Mouse (Mus musculus) lung, embryonic 16.5 days (tissue): Measurements from ENCODE around the gene Midn. TPM values are rescaled to one million over a fixed set of nuclear protein-coding genes. Genes with fewer than 3 reads are reported as not detected.

ENCODE experiments used
- ATAC-seq: fragments of 200-750 bp; cut with Nextera tagmentation; 2 replicates; pipeline ENCODE4 v1.8.0; 2017; ENCODE audit warnings: low read depth, mild to moderate bottlenecking, moderate library complexity
- H3K27ac ChIP-seq: fragments of 300-500 bp; sonication (generic); 2 replicates; pipeline ENCODE4 v1.5.1; 2014; ENCODE audit warnings: mild to moderate bottlenecking, control low read depth, low read length
- H3K27me3 ChIP-seq: fragments of 300-500 bp; sonication (generic); 2 replicates; pipeline ENCODE4 v1.6.1; 2014; ENCODE audit warnings: low read depth, low read length, mixed read lengths; ENCODE audit not compliant: control insufficient read depth, insufficient read depth
- H3K36me3 ChIP-seq: fragments of 300-500 bp; sonication (generic); 2 replicates; pipeline ENCODE4 v1.6.1; 2014; ENCODE audit warnings: low read length; ENCODE audit not compliant: control insufficient read depth, insufficient read depth
- H3K4me1 ChIP-seq: fragments of 300-500 bp; sonication (generic); replicated peaks from 2 replicates; pipeline ENCODE4 v1.6.1; 2014; ENCODE audit warnings: low read length, mixed read lengths; ENCODE audit not compliant: control insufficient read depth, insufficient read depth
- H3K4me2 ChIP-seq: fragments of 300-500 bp; sonication (generic); 2 replicates; pipeline ENCODE4 v1.6.1; 2014; ENCODE audit warnings: low read depth, low read length, control low read depth
- H3K4me3 ChIP-seq: fragments of 300-500 bp; sonication (generic); 2 replicates; pipeline ENCODE4 v1.5.1; 2014; ENCODE audit warnings: mild to moderate bottlenecking, low read length, control low read depth
- H3K9ac ChIP-seq: fragments of 300-500 bp; sonication (generic); 2 replicates; pipeline ENCODE4 v1.6.1; 2014; ENCODE audit warnings: low read length, control low read depth
- H3K9me3 ChIP-seq: fragments of 300-500 bp; sonication (generic); 2 replicates; pipeline ENCODE4 v1.6.1; 2016; ENCODE audit warnings: low read length; ENCODE audit not compliant: control insufficient read depth
- WGBS: fragments of 180-500 bp; shearing (Covaris S2); extraction: QIAGEN DNeasy Blood & Tissue Kit; methylation state at CpG from one replicate; pipeline ENCODE4 v1.1.7; 2014; 5-methylcytosine and 5-hydroxymethylcytosine counted together
- polyA plus RNA-seq: library from polyadenylated mRNA; unstranded; fragments of >200 nt; fragmentation: Nextera tagmentation; extraction: Ambion mirVana; gene quantifications from 2 replicates; pipeline ENCODE4 v1.2.1, GENCODE M21; 2015

The Midn gene
- 11.8 and 12.9 TPM in 2 replicates for polyA plus RNA-seq

- H3K4me1 ChIP-seq: peaks cover 39% of the 10 kb centered on the region
- peak within 1 kb of the TSS; percentile 88 for H3K4me3 ChIP-seq
- H3K36me3 ChIP-seq: peaks cover 24% of the 10 kb centered on the region
- H3K9me3 ChIP-seq: no peaks in the 10 kb centered on the region
- H3K27ac ChIP-seq: peak within 1 kb of the TSS; percentile 100
- under 1% methylated on average over 28 of the region's 42 CpGs for WGBS
- H3K4me2 ChIP-seq: peak within 1 kb of the TSS; percentile 61
- peak; percentile 52 for ATAC-seq
- H3K9ac ChIP-seq: peak within 1 kb of the TSS; percentile 92
- no peaks in the 10 kb centered on the region for H3K27me3 ChIP-seq
Measured at GRCm38 (mm10) chr10:80147719-80148601, at the start of gene Midn. Midn (plus strand) TSS chr10:80148272.

DNA sequence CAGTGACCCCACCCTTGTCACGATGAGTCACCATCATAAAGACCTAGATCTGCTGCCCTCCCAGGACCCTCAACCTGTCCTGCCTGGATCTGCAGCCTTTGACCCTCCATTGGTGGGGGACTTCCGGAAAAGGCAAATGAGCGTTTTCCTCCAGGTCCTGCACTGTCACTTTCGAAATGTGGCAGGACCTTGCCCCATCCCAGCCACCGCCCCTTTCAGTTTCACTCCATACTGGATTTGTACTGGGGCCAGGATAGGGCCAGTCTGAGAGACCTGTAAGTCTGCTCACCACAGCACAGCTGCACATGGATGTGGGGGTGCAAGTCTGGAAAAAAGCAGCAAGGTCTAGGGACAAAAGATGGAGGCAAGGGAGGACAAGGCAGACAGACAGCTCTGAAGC lies 49.4 kb upstream of the Midn start:
- Histone ChIP-seq H3K27me3 (no peaks in the 10 kb centered on the region), H3K4me2 (no peak overlapping the region), H3K27ac (peak overlapping the region; percentile 89), H3K9ac (no peak overlapping the region), H3K36me3 (no peaks in the 10 kb centered on the region), H3K4me1 (peaks cover 50% of the 10 kb centered on the region), H3K4me3 (no peak overlapping the region), H3K9me3 (no peaks in the 10 kb centered on the region)
- ATAC-seq: no peak
- 83% methylated on average over 5 of the region's 5 CpGs for WGBS

DNA sequence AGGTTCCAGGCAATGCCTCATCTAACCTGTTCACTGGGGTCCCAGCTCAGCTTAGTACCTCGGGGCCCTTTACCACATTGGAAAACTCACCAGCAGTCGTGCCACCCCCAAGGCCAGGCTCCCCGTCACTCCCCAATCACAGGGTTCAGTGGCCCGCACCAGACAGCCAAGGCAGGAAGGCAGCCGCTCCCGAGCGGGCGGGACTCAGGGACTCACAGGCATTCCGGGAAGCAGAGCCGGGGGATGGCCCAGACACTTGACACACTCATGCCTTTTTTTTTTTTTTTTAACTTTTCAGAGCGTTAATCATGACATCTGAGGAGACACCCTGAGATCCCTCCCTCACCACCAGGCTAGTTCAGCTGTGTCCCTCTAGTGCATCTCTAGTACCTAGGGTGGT lies 47.1 kb upstream of the Midn start:
- no peak overlapping the region for H3K27ac ChIP-seq
- peak overlapping the region; percentile 91 for H3K4me3 ChIP-seq
- ATAC-seq: no peak
- H3K27me3 ChIP-seq: no peaks in the 10 kb centered on the region
- no peaks in the 10 kb centered on the region for H3K9me3 ChIP-seq
- 28% methylated on average over 11 of the region's 11 CpGs for WGBS
- peaks cover 49% of the 10 kb centered on the region for H3K4me1 ChIP-seq
- H3K36me3 ChIP-seq: no peaks in the 10 kb centered on the region
- peak overlapping the region; percentile 95 for H3K9ac ChIP-seq
- peak overlapping the region; percentile 75 for H3K4me2 ChIP-seq

DNA sequence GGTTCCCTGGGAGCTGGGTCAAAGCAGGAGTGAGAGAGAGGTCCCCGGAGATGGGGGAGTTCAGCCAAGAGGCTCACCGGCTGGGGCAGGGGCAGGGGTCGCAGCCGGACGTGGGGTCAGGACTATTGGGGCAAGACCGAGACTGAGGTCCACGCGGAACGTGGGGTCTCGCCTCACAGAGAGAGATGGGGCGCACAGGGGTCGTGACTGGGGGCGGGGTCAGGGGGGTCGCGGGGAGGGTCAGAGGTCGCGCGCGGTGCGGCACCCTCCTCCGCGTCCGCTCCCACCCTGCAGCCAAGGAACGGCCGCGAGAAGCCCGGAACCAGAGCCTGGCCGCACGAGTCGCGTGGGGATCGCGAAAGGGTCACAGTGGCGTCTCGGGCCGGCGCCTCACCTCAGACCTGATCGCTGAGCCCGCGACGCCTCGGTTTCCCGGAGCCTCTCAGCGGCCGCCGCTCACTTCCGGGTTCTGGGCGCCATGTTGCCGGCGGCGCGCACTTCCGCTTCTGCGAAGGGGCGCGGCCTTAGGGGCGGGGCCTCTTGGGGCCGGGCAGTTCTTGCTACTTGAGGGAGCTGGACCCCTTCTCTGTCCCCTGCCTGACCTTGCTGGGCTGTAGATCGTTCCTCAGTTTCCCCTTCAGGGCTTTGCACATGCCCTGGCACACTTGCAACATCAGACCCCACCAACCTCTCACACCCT lies 45.7 kb upstream of the Midn start:
- under 1% methylated on average over 56 of the region's 59 CpGs for WGBS
- no peaks in the 10 kb centered on the region for H3K9me3 ChIP-seq
- peak; percentile 84 for ATAC-seq

DNA sequence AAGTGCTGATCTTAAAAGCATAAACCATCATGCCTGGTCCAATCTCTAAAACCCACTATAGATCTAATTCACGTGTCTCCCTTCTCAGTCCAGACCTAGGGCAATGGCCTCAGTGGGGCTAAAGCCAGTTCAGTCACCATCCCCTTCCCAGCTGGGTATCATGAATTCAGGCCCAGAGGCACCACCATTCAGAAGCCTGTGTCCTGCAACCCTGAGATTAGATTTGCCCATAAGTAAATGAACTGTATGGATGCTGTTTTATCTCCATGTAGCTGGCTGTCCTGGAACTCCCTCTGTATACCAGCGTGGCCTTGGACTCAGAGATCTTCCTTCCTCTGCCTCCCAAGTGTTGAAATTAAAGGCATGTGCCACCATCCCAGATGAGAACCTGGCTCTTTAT lies 45.0 kb upstream of the Midn start:
- Histone ChIP-seq H3K4me2 (peak overlapping the region; percentile 75; the same call in 1 of the 2 replicates), H3K27ac (peak overlapping the region; percentile 67; the same call in 1 of the 2 replicates), H3K4me1 (peaks cover 34% of the 10 kb centered on the region), H3K4me3 (peak overlapping the region; percentile 91; the same call in 1 of the 2 replicates), H3K9ac (peak overlapping the region; percentile 95; the same call in 1 of the 2 replicates), H3K9me3 (no peaks in the 10 kb centered on the region), H3K36me3 (no peaks in the 10 kb centered on the region), H3K27me3 (no peaks in the 10 kb centered on the region)
- whole genome bisulfite sequencing: 72% methylated on average over 2 of the region's 2 CpGs
- ATAC-seq: no peak

More for the DNA sequence above, 45.7 kb upstream of the Midn start:
- peak overlapping the region; percentile 91 for H3K4me3 ChIP-seq
- peak overlapping the region; percentile 67 for H3K27ac ChIP-seq
- H3K36me3 ChIP-seq: no peaks in the 10 kb centered on the region
- H3K27me3 ChIP-seq: no peaks in the 10 kb centered on the region
- H3K4me1 ChIP-seq: peaks cover 41% of the 10 kb centered on the region
- peak overlapping the region; percentile 95 for H3K9ac ChIP-seq
- H3K4me2 ChIP-seq: peak overlapping the region; percentile 75

GRCm38 (mm10) chr10:80104181-80104580 lies 43.9 kb upstream of the Midn start:
- 76% methylated on average over 3 of the region's 3 CpGs for WGBS
- Histone ChIP-seq H3K4me2 (no peak overlapping the region), H3K36me3 (no peaks in the 10 kb centered on the region), H3K9ac (no peak overlapping the region), H3K4me3 (no peak overlapping the region), H3K27ac (no peak overlapping the region), H3K27me3 (no peaks in the 10 kb centered on the region), H3K9me3 (no peaks in the 10 kb centered on the region), H3K4me1 (peaks cover 23% of the 10 kb centered on the region)
- ATAC-seq: no peak

DNA sequence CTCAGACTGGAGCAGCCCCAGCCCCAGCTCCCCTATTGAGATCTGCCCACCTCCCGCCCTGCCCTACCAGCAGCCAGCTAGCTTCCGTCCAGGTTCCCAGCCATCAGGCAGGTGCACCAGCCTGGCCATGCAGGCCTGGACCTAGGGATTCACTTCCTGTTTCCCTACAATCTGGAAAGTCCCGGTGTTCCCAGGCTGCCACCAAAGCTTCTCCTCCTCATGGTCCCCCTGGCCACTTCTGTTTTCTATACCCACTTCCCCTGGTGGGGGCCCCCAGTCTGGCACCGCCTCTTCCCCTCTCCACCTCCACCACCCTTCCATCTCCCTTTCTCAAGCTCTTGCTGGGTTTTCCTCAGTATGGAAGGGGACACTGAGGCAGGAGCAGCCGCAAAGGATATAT lies 42.6 kb upstream of the Midn start, which contains the start of gene Sbno2:
Sbno2 (minus strand) TSS at position 112 of the 400 bp plus-strand sequence.
- no peak within 1 kb of the TSS for H3K4me3 ChIP-seq
- 64% methylated on average over 5 of the region's 5 CpGs for WGBS
- 0 out of 2 replicates have a peak within 1 kb of the TSS, but pooled peaks have one; percentile 5 for H3K4me2 ChIP-seq
- peaks cover 22% of the 10 kb centered on the region for H3K4me1 ChIP-seq
- H3K9ac ChIP-seq: peak within 1 kb of the TSS; percentile 1
- ATAC-seq: no peak
- peak within 1 kb of the TSS; percentile 55 for H3K27ac ChIP-seq
- no peaks in the 10 kb centered on the region for H3K36me3 ChIP-seq
- no peaks in the 10 kb centered on the region for H3K27me3 ChIP-seq
- no peaks in the 10 kb centered on the region for H3K9me3 ChIP-seq

GRCm38 (mm10) chr10:80105926-80106325 lies 42.1 kb upstream of the Midn start:
- ATAC-seq: no peak
- H3K4me3 ChIP-seq: no peak overlapping the region
- no peaks in the 10 kb centered on the region for H3K27me3 ChIP-seq
- H3K36me3 ChIP-seq: no peaks in the 10 kb centered on the region
- no peaks in the 10 kb centered on the region for H3K9me3 ChIP-seq
- no peak overlapping the region for H3K4me2 ChIP-seq
- 51% methylated on average over 5 of the region's 5 CpGs for WGBS
- peaks cover 21% of the 10 kb centered on the region for H3K4me1 ChIP-seq
- H3K27ac ChIP-seq: peak overlapping the region; percentile 55
- H3K9ac ChIP-seq: peak overlapping the region; percentile 1

GRCm38 (mm10) chr10:80107678-80108077 lies 40.4 kb upstream of the Midn start:
- no peaks in the 10 kb centered on the region for H3K27me3 ChIP-seq
- peaks cover 10% of the 10 kb centered on the region for H3K4me1 ChIP-seq
- H3K4me3 ChIP-seq: no peak overlapping the region
- H3K9ac ChIP-seq: no peak overlapping the region
- peak; percentile 30; the same call in 1 of the 2 replicates for ATAC-seq
- H3K36me3 ChIP-seq: no peaks in the 10 kb centered on the region
- no peaks in the 10 kb centered on the region for H3K9me3 ChIP-seq
- WGBS: 54% methylated on average over 6 of the region's 6 CpGs
- no peak overlapping the region for H3K27ac ChIP-seq
- H3K4me2 ChIP-seq: no peak overlapping the region
